Mouse (Mus musculus) liver, embryonic 14.5 days (tissue): ENCODE results near the gene Clcn3. TPM values are rescaled to one million over a fixed set of nuclear protein-coding genes. Genes with fewer than 3 reads are reported as not detected.

Source experiments
- ATAC-seq: fragments of 200-750 bp; cut with Nextera tagmentation; 2 replicates; pipeline ENCODE4 v1.8.0; 2017; ENCODE audit warnings: moderate number of reproducible peaks, mild to moderate bottlenecking, moderate library complexity; ENCODE audit not compliant: insufficient read depth
- DNase-seq, 3 experiments: peaks; one replicate each; pipeline ENCODE4 v3.0.0-alpha.2; 2012 to 2013; ENCODE audit warnings: low read depth in 3 of 3, low spot score in 3 of 3
- H3K27ac ChIP-seq: fragments of 300-500 bp; sonication (generic); 2 replicates; pipeline ENCODE4 v1.5.1; 2014; ENCODE audit warnings: moderate library complexity, mild to moderate bottlenecking, control low read depth, inconsistent platforms
- H3K27me3 ChIP-seq: fragments of 300-500 bp; sonication (generic); 2 replicates; pipeline ENCODE4 v1.6.1; 2014; ENCODE audit warnings: mild to moderate bottlenecking, low read length, moderate library complexity; ENCODE audit not compliant: control insufficient read depth, insufficient read depth
- H3K36me3 ChIP-seq: fragments of 300-500 bp; sonication (generic); replicated peaks from 2 replicates; pipeline ENCODE4 v1.6.1; 2014; ENCODE audit warnings: low read depth; ENCODE audit not compliant: control insufficient read depth, insufficient read depth
- H3K4me1 ChIP-seq, 2 experiments: fragments of 200-500 bp in 1 of 2; fragments of 300-500 bp in 1 of 2; sonication (generic) in 1 of 2; replicated peaks; 2 replicates each; pipeline ENCODE4 v1.6.1; 2012 to 2014; ENCODE audit warnings: antibody characterized with exemption in 1 of 2, inconsistent platforms in 1 of 2, low read length in 1 of 2; ENCODE audit not compliant: control insufficient read depth in 2 of 2, insufficient read depth in 2 of 2
- H3K4me2 ChIP-seq: fragments of 300-500 bp; sonication (generic); 2 replicates; pipeline ENCODE4 v1.6.1; 2014; ENCODE audit warnings: low read depth, mild to moderate bottlenecking, control low read depth, moderate library complexity
- H3K4me3 ChIP-seq, 2 experiments: fragments of 200-500 bp in 1 of 2; fragments of 300-500 bp in 1 of 2; sonication (generic) in 1 of 2; 2 replicates each; pipeline ENCODE4 v1.5.1; 2012 to 2014; ENCODE audit warnings: low read depth in 2 of 2, low read length in 2 of 2, mild to moderate bottlenecking in 2 of 2, control low read depth in 1 of 2, inconsistent platforms in 1 of 2, moderate library complexity in 1 of 2; ENCODE audit not compliant: insufficient read depth in 1 of 2
- H3K9ac ChIP-seq: fragments of 300-500 bp; sonication (generic); replicated peaks from 2 replicates; pipeline ENCODE4 v1.6.1; 2014; ENCODE audit warnings: mild to moderate bottlenecking, control low read depth, moderate library complexity
- H3K9me3 ChIP-seq: fragments of 300-500 bp; sonication (generic); 2 replicates; pipeline ENCODE4 v1.6.1; 2016; ENCODE audit warnings: low read length, mixed read lengths; ENCODE audit not compliant: control insufficient read depth
- CTCF ChIP-seq: IDR thresholded peaks from 2 replicates; pipeline ENCODE4 v1.5.1; 2016; ENCODE audit warnings: antibody characterized with exemption, low read depth, control low read depth
- EP300 ChIP-seq: IDR thresholded peaks from 2 replicates; pipeline ENCODE4 v1.6.1; 2016; ENCODE audit warnings: antibody characterized with exemption, low read depth
- WGBS: fragments of 180-500 bp; shearing (Covaris S2); extraction: QIAGEN DNeasy Blood & Tissue Kit; methylation state at CpG from one replicate; pipeline ENCODE4 v1.1.7; 2014; ENCODE audit not compliant: insufficient replicate concordance; 5-methylcytosine and 5-hydroxymethylcytosine counted together
- polyA plus RNA-seq, 2 experiments: library from polyadenylated mRNA; depleted of rRNA in 1 of 2; stranded (reverse) in 1 of 2; unstranded in 1 of 2; fragments of >200 nt; fragmentation: Nextera tagmentation in 1 of 2; extraction: Ambion mirVana in 1 of 2; gene quantifications; 2 replicates each; pipeline versions ENCODE4 v1.2.1 to v1.2.3; 2012 to 2014

The Clcn3 gene
- polyA plus RNA-seq, 2 experiments = 28.1 to 34.6 TPM

- Histone ChIP-seq H3K4me2 (no peak overlapping the region; the same call in 1 of the 2 replicates), H3K4me3 (no peak overlapping the region), H3K27ac (no peak overlapping the region), H3K27me3 (no peaks in the 10 kb centered on the region), H3K9ac (no peak overlapping the region; the same call in 1 of the 2 replicates), H3K4me1 (peaks cover 48 to 49% of the 10 kb centered on the region in 2 experiments), H3K36me3 (no peaks in the 10 kb centered on the region), H3K9me3 (no peaks in the 10 kb centered on the region)
- no peak for TF ChIP-seq CTCF
- no peak for TF ChIP-seq EP300
- ATAC-seq (no peak), DNase-seq (no peak)
- WGBS = 48% methylated on average over 3 of the region's 3 CpGs
Observed at GRCm38 (mm10) chr8:60965741-60966140, 17.4 kb downstream of the Clcn3 start.

- Histone ChIP-seq H3K27me3 (no peaks in the 10 kb centered on the region), H3K9ac (no peak overlapping the region; the same call in 1 of the 2 replicates), H3K27ac (no peak overlapping the region), H3K4me3 (no peak overlapping the region), H3K36me3 (no peaks in the 10 kb centered on the region), H3K4me1 (peaks cover 48% of the 10 kb centered on the region in 2 experiments), H3K4me2 (no peak overlapping the region; the same call in 1 of the 2 replicates), H3K9me3 (no peaks in the 10 kb centered on the region)
- TF ChIP-seq CTCF = no peak
- no peak for TF ChIP-seq EP300
- ATAC-seq = no peak
- DNase-seq = no peak
- WGBS = 20% methylated on average over 6 of the region's 6 CpGs
Observed at GRCm38 (mm10) chr8:60965306-60965705, 17.8 kb downstream of the Clcn3 start.

GRCm38 (mm10) chr8:60964518-60964917 lies 18.6 kb downstream of the Clcn3 start:
- no peak for TF ChIP-seq CTCF
- no peak for TF ChIP-seq EP300
- H3K4me2 ChIP-seq = no peak overlapping the region; the same call in 1 of the 2 replicates
- no peak overlapping the region for H3K9ac ChIP-seq
- no peak overlapping the region; the same call in 1 of the 2 replicates for H3K27ac ChIP-seq
- no peak for DNase-seq
- 70% methylated on average over 4 of the region's 4 CpGs for WGBS
- H3K4me3 ChIP-seq = no peak overlapping the region
- H3K36me3 ChIP-seq = no peaks in the 10 kb centered on the region
- no peaks in the 10 kb centered on the region for H3K27me3 ChIP-seq
- peaks cover 42 to 45% of the 10 kb centered on the region in 2 experiments for H3K4me1 ChIP-seq
- H3K9me3 ChIP-seq = no peaks in the 10 kb centered on the region
- no peak for ATAC-seq

GRCm38 (mm10) chr8:60963931-60964330 lies 19.2 kb downstream of the Clcn3 start:
- 20% methylated on average over 2 of the region's 2 CpGs for WGBS
- DNase-seq = no peak
- no peak overlapping the region for H3K9ac ChIP-seq
- ATAC-seq = no peak
- no peak overlapping the region for H3K4me3 ChIP-seq
- H3K4me2 ChIP-seq = no peak overlapping the region
- no peak overlapping the region for H3K27ac ChIP-seq
- H3K4me1 ChIP-seq = peaks cover 37 to 41% of the 10 kb centered on the region in 2 experiments
- H3K27me3 ChIP-seq = no peaks in the 10 kb centered on the region
- H3K9me3 ChIP-seq = no peaks in the 10 kb centered on the region
- no peaks in the 10 kb centered on the region for H3K36me3 ChIP-seq
- no peak for TF ChIP-seq CTCF
- no peak for TF ChIP-seq EP300

GRCm38 (mm10) chr8:60962763-60963162 lies 20.3 kb downstream of the Clcn3 start:
- Histone ChIP-seq H3K4me2 (no peak overlapping the region), H3K9me3 (no peaks in the 10 kb centered on the region), H3K27ac (no peak overlapping the region), H3K4me1 (peaks cover 35 to 37% of the 10 kb centered on the region in 2 experiments), H3K9ac (no peak overlapping the region), H3K36me3 (no peaks in the 10 kb centered on the region), H3K4me3 (no peak overlapping the region), H3K27me3 (no peaks in the 10 kb centered on the region)
- WGBS = 63% methylated on average over 3 of the region's 3 CpGs
- DNase-seq = no peak
- TF ChIP-seq CTCF = no peak
- no peak for TF ChIP-seq EP300
- ATAC-seq = no peak
